Mouse (Mus musculus) mesoderm, embryonic 11.5 days (tissue): ENCODE data around the gene 4930480E11Rik.
"Not testable (repeated sequence)": the region's sequence is repeated elsewhere in the genome, so short reads cannot be mapped to it uniquely, and the experiment has no call there.

Experiments
- DNase-seq: peaks from one replicate; pipeline ENCODE4 v3.0.0-alpha.2; 2012; ENCODE audit warnings: low read depth, low spot score

The 4930480E11Rik gene

DNA sequence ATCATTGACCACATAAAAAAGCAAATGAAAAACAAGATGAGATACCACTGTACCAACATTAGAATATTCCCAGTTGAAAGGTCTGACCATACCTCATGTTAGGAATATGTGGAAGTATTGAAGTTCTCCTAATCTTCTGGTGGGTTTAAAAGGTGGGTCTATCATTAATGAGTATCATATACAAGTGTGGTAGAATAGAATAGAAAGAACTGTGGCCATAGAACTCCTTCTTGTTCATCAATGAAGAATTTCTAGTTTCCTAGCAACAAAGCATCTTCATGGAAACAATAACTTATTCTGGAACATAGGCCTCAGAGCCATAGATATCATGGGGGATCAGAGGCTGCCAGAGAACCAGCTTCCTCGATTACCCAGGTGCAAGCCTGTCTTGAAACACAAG lies at the start of gene 4930480E11Rik:
Gene 4930480E11Rik, plus strand, starts transcription at position 301 of the 400 bp plus-strand sequence.
- DNase-seq: no peak

DNA sequence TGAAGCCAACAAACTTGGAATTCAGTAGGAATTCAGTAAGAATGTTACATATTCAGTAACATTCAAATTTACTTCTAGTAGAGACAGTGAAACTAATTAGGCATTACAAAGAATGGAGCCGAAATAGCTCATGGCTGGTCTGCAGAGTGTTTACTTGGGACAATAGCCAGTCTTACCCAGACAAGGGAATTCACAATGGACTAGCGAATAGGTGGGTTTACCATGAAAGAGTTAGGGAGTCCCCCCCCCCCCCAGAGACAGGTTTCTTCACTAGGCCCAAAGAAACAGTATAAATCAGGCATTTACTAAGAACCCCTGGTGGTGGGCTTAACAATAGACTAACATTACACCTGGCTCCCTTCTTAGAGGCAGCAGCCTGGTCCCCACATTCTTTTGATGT lies 33.9 kb downstream of the 4930480E11Rik start:
- DNase-seq: not testable (repeated sequence)
